Mouse (Mus musculus): ENCODE data around the gene Ing2.

The Ing2 gene

DNA sequence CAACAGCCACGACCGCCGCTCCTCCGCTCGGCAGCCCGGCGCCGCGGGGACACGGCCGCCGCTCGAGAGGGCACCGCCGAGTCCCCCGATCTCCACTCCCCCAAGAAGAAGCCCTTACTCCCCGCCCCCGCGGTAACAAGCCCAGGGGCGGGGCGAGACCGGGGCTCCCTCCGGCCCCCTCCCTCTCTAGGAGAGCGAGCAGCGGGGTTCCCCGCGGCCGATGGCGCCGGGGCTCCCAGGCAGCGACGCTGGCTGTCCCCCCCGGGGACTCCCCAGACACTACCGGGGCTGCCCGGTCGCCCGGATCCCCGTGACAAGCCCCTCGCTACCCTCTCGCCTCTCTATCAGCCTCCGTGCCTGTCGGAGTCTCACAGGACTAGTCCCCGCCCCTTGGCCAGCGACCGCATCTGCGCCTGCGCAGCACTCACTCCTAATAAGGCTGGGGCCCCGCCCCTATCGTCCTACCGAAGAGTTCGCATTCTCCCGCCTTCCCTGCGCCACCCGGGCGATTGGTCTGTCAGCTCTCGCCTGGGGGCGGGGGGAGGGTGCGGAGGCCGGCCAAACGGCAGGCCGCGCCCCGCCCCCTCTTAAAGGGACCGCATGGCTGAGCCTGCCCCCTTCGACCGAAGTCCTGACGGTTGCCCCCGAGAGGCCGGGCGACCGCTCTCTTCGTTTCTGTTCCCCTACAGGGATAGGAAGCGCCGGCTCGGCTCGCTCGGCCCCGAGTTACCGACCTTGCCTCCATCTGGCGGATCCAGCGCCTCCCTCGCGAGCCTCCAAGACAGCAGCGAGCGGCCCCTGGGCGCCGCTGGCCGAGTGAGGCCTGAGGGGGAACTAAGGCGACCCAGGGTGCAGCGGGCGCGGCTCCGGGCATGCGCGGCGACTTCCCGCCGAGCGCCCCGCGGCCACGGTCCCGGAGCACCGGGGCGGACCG, at the start of gene Ing2:
Ing2 (minus strand) TSS at position 780 of the 934 bp plus-strand sequence.
- DNase-seq (ENCODE audit: low spot score in 2 of 2) = peak; percentile 100

DNA sequence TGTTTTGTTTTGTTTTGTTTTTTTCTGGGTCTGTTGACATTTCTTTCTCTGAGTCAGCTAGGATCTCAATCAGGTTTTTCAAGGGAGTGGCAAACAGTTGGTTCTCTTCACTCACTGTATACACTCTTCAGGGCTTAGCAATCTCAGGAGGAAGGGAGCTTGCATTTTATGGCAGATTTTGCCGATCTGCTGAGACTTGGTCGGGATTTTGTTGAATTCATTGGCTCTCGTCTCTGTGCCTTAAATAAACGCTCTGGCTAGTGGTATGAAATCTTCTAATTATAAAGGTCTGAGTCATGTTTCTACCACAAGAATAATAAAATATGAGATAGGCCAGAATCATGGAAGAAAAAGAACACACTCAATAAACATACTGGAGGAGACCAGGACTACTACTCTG, 46.3 kb upstream of the Ing2 start:
- DNase-seq (ENCODE audit: low spot score in 2 of 2) = no peak

DNA sequence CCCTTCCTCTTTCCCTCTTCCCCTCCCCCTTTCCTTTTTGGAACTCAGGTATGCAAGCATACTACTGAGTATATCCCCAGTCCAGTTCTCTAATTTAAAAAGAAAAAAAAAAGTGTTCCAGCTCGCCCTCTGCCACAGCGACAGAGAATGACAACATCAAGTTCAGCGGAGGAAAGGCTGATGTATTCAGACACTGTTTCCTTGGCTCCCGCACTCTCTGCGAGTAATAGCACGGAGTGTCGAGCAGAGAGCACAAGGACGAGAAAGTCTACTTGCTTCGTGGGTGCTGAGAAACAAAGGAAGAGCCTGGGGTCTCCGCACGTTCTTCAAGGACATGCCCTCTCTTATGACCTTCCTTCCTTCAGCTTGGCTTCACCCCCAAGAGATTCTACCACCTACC, 43.3 kb upstream of the Ing2 start:
- no peak for DNase-seq (ENCODE audit: low spot score in 2 of 2)

DNA sequence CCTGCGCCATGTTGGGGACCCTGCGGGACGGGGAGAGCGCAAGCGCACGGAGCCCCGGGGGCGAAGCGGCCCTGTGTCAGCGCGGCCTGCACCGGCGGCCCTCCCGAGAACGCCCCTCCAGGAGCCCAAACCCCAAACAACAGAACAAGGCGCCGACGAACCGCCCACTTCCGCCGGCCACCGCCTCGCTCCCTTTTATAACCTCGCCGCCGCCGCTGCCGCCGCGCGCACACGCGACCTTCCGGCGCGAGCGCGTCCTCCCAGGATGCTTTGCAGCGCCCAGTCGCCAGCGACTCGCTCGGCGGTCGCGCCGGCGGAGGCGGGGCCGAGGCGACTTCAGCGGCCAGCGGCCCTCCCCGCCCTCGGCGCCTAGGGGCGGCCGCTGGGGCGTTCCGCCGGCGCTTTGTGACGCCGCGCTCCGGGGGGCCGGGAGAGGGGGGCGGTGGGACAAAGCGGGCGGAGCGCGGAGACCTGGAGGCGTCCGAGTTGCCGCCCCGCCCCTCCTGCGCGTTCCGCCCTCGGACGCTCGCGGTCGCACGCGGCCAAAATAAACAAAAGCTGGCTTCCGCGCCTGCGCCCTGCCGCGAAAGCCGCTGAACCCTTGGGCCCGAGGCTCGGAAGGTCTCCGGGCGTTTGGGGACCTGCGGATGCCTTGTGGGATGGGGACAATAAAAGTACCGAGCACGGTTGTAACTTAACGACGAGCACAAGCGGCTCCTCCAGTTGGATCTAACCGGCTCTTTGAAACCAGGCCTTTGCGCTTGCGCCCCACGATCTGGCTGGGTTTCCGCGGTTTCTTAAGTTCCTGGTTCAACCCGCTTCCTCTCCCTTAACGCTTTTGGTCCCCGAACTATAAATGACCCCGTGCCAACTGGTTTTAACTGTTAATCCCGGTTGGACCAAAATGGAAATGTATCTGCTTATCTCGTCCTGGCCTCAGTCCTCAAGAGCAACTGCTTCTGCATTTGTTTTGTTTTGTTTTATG, 38.7 kb upstream of the Ing2 start, which contains the start of gene Cdkn2aip:
Cdkn2aip (minus strand) TSS at position 172 of the 985 bp plus-strand sequence.
- peak; percentile 90 to 96 for DNase-seq (ENCODE audit: low spot score in 2 of 2)

GRCm38 (mm10) chr8:47713171-47713663, 37.9 kb upstream of the Ing2 start:
- peak in 1 of 2 experiments; percentile 67 for DNase-seq (ENCODE audit: low spot score in 2 of 2)

DNA sequence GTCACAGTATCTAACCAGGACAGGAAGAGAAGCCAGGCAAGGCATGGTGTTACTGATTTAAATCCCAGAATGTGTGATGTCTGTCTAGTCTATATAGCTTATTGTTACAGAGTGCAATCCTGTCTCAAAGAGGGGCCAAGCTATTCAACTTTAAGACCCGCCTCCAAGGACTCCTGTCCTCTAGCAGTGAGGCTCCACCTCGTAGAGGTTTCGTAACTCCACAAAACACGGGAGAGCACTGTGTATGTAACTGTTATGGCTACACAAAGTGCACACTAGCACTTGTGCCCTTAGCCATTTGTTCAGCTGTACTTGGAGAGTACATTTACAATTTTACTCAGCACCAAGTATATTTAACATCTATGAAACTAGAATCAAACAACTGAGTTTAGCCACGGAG, 32.8 kb upstream of the Ing2 start:
- DNase-seq (ENCODE audit: low spot score in 2 of 2) = no peak

DNA sequence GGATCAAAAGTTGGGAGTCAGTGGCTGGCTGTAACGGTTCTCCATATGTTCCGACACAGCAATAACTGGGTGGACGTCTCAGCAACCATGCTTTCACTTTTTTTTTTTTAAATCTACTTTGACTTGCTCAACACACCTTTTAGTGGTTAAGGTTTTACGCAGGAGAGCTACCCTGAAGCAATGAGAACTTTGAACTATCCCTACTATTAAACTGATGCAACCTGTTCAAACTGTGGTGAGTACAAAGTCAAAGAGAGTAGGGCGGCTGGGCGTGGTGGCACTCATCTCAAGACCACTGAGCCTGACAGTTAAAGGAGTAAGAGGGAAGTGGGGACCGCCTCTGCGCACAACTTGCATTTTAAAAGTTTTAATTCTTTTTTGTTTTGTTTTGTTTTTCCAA, 31.4 kb upstream of the Ing2 start:
- DNase-seq (ENCODE audit: low spot score in 2 of 2) = no peak

DNA sequence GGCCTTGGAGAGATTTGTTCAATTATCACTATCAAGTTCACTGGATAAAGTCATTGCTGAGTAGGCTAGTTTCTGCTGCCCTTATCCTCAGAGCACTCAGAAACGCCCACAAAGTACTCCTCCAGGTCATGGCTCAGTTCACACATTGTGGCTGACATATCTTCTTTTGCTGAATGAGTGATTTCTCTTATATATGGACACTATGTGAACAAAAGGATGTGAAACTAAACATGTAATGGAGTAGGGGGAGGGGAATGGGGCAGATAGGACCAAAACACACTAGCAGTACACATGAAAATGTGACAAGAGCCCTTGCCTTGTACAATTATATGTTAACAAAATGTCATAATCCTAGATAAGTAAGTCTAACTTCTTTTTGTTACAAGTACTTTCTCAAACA, 27.0 kb upstream of the Ing2 start:
- no peak for DNase-seq (ENCODE audit: low spot score in 2 of 2)

- DNase-seq (ENCODE audit: low spot score in 2 of 2) = no peak
Observed at GRCm38 (mm10) chr8:47697696-47698095, 22.3 kb upstream of the Ing2 start.

GRCm38 (mm10) chr8:47695431-47696105, 20.2 kb upstream of the Ing2 start:
- DNase-seq (ENCODE audit: low spot score in 2 of 2) = no peak

- peak; percentile 71 to 90 for DNase-seq (ENCODE audit: low spot score in 2 of 2)
Observed at GRCm38 (mm10) chr8:47693119-47693518, 17.8 kb upstream of the Ing2 start.

DNA sequence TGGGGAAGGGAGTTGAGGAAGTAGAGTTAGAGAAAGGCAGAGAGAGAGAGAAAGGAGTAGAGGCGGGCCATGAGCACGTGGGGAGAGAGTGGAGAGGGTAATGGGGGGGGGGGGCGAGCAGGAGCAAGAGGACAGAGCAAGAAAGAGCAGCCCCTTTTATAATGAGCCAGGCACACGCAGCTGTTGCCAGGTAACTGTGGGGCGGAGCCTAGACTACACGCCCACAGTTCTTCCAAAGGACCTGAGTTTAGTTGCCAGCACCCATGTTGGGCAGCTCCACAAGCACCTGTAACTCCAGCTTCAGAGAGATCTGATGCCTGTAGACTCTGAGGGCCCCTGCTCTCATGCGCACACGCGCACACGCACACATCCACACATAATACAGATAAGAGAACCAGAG, 16.5 kb upstream of the Ing2 start:
- no peak for DNase-seq (ENCODE audit: low spot score in 2 of 2)

- no peak for DNase-seq (ENCODE audit: low spot score in 2 of 2)
Observed at GRCm38 (mm10) chr8:47691303-47691702, 15.9 kb upstream of the Ing2 start.

DNA sequence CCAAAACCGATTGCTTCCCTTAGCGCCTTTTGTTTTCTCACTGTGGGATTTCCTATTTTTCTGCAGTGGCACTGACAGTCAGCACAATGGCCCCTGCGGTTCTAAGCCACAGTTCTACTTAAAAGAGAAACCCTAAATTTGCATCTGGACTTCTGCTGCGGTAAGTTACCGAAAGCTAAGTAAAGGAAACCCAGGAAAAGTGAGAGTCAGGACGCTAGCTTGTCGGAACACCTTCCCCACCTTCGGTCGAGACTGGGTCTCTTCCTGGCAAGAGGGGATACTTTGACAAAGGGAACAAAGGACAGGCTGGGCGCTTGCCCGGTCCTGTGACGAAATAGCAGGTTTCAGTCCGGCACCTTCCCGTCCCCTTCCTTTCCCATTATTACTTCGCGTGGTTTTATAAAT, 15.3 kb upstream of the Ing2 start:
- DNase-seq (ENCODE audit: low spot score in 2 of 2) = no peak

GRCm38 (mm10) chr8:47689704-47690326, 14.5 kb upstream of the Ing2 start:
- DNase-seq (ENCODE audit: low spot score in 2 of 2) = peak in 1 of 2 experiments; percentile 74

GRCm38 (mm10) chr8:47684441-47684840, 9.1 kb upstream of the Ing2 start:
- DNase-seq (ENCODE audit: low spot score in 2 of 2) = no peak

- DNase-seq (ENCODE audit: low spot score in 2 of 2) = no peak
Observed at GRCm38 (mm10) chr8:47683994-47684393, 8.6 kb upstream of the Ing2 start.

- DNase-seq (ENCODE audit: low spot score in 2 of 2) = no peak
Observed at GRCm38 (mm10) chr8:47680306-47680705, 5.0 kb upstream of the Ing2 start.

- no peak for DNase-seq (ENCODE audit: low spot score in 2 of 2)
Observed at GRCm38 (mm10) chr8:47679603-47680002, 4.2 kb upstream of the Ing2 start.

- no peak for DNase-seq (ENCODE audit: low spot score in 2 of 2)
Observed at GRCm38 (mm10) chr8:47676631-47677030, 1.3 kb upstream of the Ing2 start.

GRCm38 (mm10) chr8:47676224-47676623, 868 bp upstream of the Ing2 start:
- peak in 1 of 2 experiments; percentile 28 for DNase-seq (ENCODE audit: low spot score in 2 of 2)
